Mouse (Mus musculus): ENCODE measurements around the gene C1qtnf9. TPM values are rescaled to one million over a fixed set of nuclear protein-coding genes. Genes with fewer than 3 reads are reported as not detected.

C1qtnf9 gene
- 0.52 and 1.1 TPM in 2 replicates for polyA plus RNA-seq (2015; fragmentation: Nextera tagmentation; extraction: Ambion mirVana)

DNA sequence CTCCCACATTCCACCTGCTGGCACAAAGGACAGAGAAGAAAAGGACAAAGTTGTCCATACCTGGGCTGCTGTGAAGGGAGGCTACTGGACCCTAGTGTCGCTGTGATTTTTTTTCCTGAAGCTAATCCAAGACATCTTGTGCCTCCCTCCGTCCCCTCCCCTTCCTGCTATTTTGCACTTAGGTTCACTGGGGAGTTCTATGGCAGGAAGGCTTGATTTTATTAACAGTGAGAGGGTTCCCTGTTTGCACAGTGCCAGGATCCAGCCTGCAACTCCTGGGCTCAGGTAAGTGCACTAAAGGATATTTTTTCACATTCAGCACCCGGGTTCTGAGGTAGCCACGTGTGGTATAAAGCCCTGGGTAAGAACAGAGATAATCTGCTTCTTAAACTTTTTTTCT is at the start of gene C1qtnf9:
C1qtnf9 (plus strand) TSS at position 251 of the 400 bp plus-strand sequence.
- no peaks in the 10 kb centered on the region for H3K9me3 ChIP-seq
- H3K4me3 ChIP-seq, result no peak within 1 kb of the TSS
- H3K9ac ChIP-seq, result no peak within 1 kb of the TSS
- 0 out of 2 replicates have a peak within 1 kb of the TSS, but pooled peaks have one; percentile 7 for H3K27ac ChIP-seq
- no peak for ATAC-seq (ENCODE audit: borderline replicate concordance, extremely low read depth, low FRiP score, low TSS enrichment)
- WGBS, result 43% methylated on average over 4 of the region's 4 CpGs
- H3K36me3 ChIP-seq, result no peaks in the 10 kb centered on the region
- H3K4me2 ChIP-seq, result no peak within 1 kb of the TSS
- H3K27me3 ChIP-seq, result no peaks in the 10 kb centered on the region
- peaks cover 13% of the 10 kb centered on the region; the same call in 1 of the 2 replicates for H3K4me1 ChIP-seq

DNA sequence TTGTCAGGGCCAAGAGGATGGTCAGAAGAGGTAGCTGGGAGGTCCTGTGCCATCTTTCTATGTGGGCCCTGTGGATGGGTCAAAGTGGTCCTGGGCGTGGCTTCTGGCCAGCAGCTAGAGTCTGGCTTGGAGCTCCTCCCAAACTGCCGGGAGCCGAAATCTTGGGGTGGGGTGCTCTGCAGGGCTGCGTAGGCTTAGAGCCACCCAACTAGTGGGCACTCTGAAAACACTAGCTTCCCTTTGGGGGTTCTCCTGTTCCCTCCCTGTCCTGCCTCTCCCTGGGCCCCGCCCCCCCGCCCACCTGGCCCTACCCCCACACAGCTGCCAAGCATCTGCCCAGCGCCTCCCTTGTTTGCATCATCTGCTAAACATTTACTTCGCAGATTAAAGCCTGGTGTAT is 46.6 kb upstream of the C1qtnf9 start:
- no peak for ATAC-seq (ENCODE audit: borderline replicate concordance, extremely low read depth, low FRiP score, low TSS enrichment)

DNA sequence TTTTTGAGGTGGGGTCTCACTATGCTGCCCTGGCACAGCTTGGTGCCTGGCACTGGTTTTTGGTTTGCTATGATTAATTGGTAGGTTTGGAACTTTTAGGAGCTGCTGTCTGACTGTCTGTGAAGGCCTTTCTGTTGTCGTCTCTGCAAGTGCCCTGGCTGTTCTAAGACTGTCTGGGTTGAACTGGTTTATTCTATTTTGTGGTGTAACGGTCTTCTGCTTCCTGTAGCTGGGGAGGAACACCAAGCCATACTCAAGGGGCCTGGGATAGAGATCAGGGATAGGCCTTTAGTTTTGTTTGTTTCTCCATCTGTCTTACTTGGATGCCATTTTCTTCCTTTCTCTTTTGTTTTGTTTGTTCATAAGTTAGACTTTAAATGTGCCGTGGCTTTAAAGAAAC is 46.0 kb upstream of the C1qtnf9 start:
- Histone ChIP-seq H3K4me3 (no peak overlapping the region), H3K9ac (no peak overlapping the region), H3K4me1 (peaks cover 10% of the 10 kb centered on the region; the same call in 1 of the 2 replicates), H3K4me2 (no peak overlapping the region), H3K9me3 (no peaks in the 10 kb centered on the region), H3K27me3 (no peaks in the 10 kb centered on the region), H3K36me3 (no peaks in the 10 kb centered on the region), H3K27ac (no peak overlapping the region)
- ATAC-seq (ENCODE audit: borderline replicate concordance, extremely low read depth, low FRiP score, low TSS enrichment), result no peak
- WGBS, result 55% methylated on average over 3 of the region's 3 CpGs

More for the DNA sequence above, 46.6 kb upstream of the C1qtnf9 start:
- peaks cover 10% of the 10 kb centered on the region; the same call in 1 of the 2 replicates for H3K4me1 ChIP-seq
- H3K9me3 ChIP-seq, result no peaks in the 10 kb centered on the region
- no peak overlapping the region for H3K4me2 ChIP-seq
- H3K36me3 ChIP-seq, result no peaks in the 10 kb centered on the region
- H3K9ac ChIP-seq, result no peak overlapping the region
- WGBS, result 37% methylated on average over 8 of the region's 8 CpGs
- no peak overlapping the region for H3K4me3 ChIP-seq
- H3K27me3 ChIP-seq, result no peaks in the 10 kb centered on the region
- H3K27ac ChIP-seq, result no peak overlapping the region

DNA sequence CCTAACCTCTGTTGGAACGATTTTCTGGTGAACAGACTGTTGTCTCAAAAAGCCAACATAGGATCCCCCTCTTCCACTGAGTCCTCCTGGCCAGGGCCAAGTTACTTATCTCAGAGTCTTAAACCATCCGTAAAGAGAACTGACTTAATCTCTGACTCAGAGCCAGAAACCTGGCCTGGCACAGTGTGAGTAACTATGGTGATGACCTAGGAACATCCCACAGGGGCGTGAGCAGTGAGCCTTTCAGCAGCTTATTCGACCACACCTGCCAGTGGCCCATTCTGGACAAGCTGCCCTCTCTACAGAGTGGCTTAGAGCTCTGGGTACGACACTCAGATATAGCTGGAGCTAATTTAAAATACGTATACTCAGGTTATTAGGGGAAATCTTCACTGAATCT is 41.8 kb upstream of the C1qtnf9 start:
- Histone ChIP-seq H3K27me3 (no peaks in the 10 kb centered on the region), H3K4me3 (no peak overlapping the region), H3K4me2 (no peak overlapping the region), H3K27ac (no peak overlapping the region), H3K9me3 (no peaks in the 10 kb centered on the region), H3K4me1 (peaks cover 7% of the 10 kb centered on the region; the same call in 1 of the 2 replicates), H3K9ac (no peak overlapping the region), H3K36me3 (no peaks in the 10 kb centered on the region; the same call in 1 of the 2 replicates)
- WGBS, result 61% methylated on average over 6 of the region's 6 CpGs
- ATAC-seq (ENCODE audit: borderline replicate concordance, extremely low read depth, low FRiP score, low TSS enrichment), result no peak

DNA sequence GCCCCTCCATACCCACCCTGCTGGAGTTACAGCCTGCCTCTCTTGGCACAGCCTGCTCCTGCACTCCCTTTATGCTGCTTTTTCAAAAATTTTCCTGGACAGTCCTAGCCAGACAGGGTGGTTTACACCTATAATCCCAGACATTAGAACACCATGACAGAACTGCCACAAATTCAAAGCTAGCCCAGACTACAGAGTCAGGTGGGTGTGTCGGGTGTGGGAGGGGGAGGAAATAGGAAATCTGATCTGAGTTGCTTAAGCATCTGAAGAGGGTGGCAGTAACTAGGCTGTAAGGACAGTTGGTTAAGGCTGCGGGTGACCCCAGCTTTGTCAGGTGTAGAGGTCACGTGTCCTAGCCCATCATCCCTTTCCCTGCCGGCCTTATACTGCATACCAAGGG is 40.8 kb upstream of the C1qtnf9 start:
- Histone ChIP-seq H3K4me3 (no peak overlapping the region), H3K9me3 (no peaks in the 10 kb centered on the region), H3K9ac (no peak overlapping the region), H3K27ac (no peak overlapping the region), H3K27me3 (no peaks in the 10 kb centered on the region), H3K4me2 (no peak overlapping the region), H3K4me1 (no peaks in the 10 kb centered on the region), H3K36me3 (no peaks in the 10 kb centered on the region; the same call in 1 of the 2 replicates)
- ATAC-seq (ENCODE audit: borderline replicate concordance, extremely low read depth, low FRiP score, low TSS enrichment), result no peak
- WGBS, result 50% methylated on average over 4 of the region's 4 CpGs

DNA sequence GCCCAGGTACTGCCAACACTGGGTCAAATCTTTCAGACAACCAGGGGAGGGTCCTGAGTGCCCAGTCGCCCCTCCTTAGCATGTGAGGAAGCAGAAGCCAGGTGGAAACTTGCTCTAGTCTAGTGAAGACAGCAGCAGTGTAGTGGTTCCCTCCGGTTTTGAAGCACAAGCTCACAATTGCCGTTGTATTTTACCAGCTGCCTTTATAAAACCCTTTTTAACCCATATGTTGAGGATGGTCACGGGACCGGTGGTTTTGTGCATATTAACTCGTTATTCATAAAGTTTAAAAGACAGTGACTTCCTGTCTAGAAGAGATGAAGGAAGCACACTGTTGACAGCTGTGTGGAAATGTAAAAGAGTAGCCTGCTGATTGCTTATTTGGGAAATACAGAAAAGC is 35.9 kb upstream of the C1qtnf9 start:
- Histone ChIP-seq H3K27me3 (no peaks in the 10 kb centered on the region), H3K9ac (no peak overlapping the region), H3K4me2 (no peak overlapping the region), H3K9me3 (no peaks in the 10 kb centered on the region), H3K27ac (no peak overlapping the region), H3K36me3 (no peaks in the 10 kb centered on the region; the same call in 1 of the 2 replicates), H3K4me3 (no peak overlapping the region), H3K4me1 (peaks cover 40% of the 10 kb centered on the region)
- ATAC-seq (ENCODE audit: borderline replicate concordance, extremely low read depth, low FRiP score, low TSS enrichment), result no peak
- WGBS, result 28% methylated on average over 6 of the region's 6 CpGs

DNA sequence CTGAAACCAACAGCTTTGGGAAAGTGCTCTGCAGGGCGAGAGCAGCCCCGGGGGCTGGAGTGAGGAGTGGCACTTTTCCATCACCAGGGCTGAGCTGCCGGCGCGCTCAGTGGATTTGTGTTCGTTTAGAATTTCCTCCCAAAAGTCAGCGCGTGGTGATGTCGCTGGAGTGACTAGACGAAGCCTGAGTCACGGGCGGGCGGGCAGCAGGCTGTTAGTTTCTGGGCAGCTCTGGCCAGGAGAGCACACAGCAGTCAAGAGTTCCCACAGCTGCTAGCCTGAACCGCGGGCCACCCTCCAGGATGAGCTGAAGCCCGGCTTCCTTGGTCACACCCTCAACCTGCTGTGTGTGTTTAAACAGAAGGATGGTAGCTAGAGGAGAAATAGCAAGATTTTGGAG is 35.1 kb upstream of the C1qtnf9 start:
- H3K9ac ChIP-seq, result no peak overlapping the region

DNA sequence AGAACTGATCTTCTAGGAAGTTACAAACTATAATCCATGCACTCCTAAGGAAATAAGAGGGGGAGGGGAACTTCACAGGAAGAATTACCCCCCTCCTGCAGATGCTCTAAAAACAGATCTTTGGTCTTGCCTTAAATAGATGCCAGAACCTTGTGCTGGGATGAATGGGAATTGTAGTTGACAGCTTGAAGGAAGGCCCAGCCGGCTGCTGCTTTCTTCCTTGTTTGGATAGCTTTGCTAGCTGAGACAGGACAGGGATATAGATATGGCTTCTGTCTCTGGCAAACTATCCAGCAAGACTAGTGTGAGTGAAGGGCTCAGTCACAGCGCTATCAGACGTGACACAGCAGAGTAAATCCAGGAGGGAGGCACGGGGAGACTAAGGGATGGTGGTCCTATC is 34.2 kb upstream of the C1qtnf9 start:
- WGBS, result 35% methylated on average over 4 of the region's 4 CpGs
- peak; percentile 27; the same call in 1 of the 2 replicates for ATAC-seq (ENCODE audit: borderline replicate concordance, extremely low read depth, low FRiP score, low TSS enrichment)
- Histone ChIP-seq H3K9me3 (no peaks in the 10 kb centered on the region), H3K4me1 (peaks cover 53% of the 10 kb centered on the region), H3K9ac (no peak overlapping the region), H3K4me3 (0 out of 2 replicates have a peak overlapping the region, but pooled peaks have one; percentile 1), H3K36me3 (no peaks in the 10 kb centered on the region; the same call in 1 of the 2 replicates), H3K4me2 (peak overlapping the region; percentile 44), H3K27me3 (no peaks in the 10 kb centered on the region), H3K27ac (peak overlapping the region; percentile 26)

More for the DNA sequence above, 35.1 kb upstream of the C1qtnf9 start:
- Histone ChIP-seq H3K4me3 (peak overlapping the region; percentile 15), H3K27ac (peak overlapping the region; percentile 26), H3K27me3 (no peaks in the 10 kb centered on the region), H3K36me3 (no peaks in the 10 kb centered on the region; the same call in 1 of the 2 replicates), H3K4me1 (peaks cover 47% of the 10 kb centered on the region), H3K9me3 (no peaks in the 10 kb centered on the region), H3K4me2 (peak overlapping the region; percentile 44)
- WGBS, result 2% methylated on average over 16 of the region's 16 CpGs
- no peak for ATAC-seq (ENCODE audit: borderline replicate concordance, extremely low read depth, low FRiP score, low TSS enrichment)

DNA sequence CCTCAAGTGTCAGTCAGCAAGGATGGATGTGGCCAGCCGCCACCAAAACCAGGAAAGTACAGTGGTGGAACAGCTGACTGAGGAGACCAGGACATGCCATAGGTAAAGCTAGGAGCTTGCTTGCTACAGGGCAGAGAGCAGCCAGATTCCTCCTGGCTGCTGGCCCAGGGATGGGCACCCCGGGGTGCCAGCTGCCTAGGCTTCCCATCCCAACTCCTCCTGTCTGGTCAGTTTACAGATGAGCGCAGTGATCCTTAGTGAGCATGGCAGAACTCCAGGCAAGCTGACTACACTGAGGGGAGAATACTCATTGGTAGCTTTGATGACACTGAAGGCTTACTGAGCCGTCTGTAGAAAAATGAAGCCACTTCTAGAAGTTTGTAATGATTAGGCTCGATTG is 32.7 kb upstream of the C1qtnf9 start:
- peaks cover 60% of the 10 kb centered on the region for H3K4me1 ChIP-seq
- WGBS, result 64% methylated on average over 5 of the region's 5 CpGs
- no peak overlapping the region for H3K4me3 ChIP-seq
- no peak for ATAC-seq (ENCODE audit: borderline replicate concordance, extremely low read depth, low FRiP score, low TSS enrichment)
- no peak overlapping the region for H3K4me2 ChIP-seq
- H3K9me3 ChIP-seq, result no peaks in the 10 kb centered on the region
- peak overlapping the region; percentile 13; the same call in 1 of the 2 replicates for H3K27ac ChIP-seq
- H3K36me3 ChIP-seq, result no peaks in the 10 kb centered on the region
- no peak overlapping the region for H3K9ac ChIP-seq
- no peaks in the 10 kb centered on the region for H3K27me3 ChIP-seq

DNA sequence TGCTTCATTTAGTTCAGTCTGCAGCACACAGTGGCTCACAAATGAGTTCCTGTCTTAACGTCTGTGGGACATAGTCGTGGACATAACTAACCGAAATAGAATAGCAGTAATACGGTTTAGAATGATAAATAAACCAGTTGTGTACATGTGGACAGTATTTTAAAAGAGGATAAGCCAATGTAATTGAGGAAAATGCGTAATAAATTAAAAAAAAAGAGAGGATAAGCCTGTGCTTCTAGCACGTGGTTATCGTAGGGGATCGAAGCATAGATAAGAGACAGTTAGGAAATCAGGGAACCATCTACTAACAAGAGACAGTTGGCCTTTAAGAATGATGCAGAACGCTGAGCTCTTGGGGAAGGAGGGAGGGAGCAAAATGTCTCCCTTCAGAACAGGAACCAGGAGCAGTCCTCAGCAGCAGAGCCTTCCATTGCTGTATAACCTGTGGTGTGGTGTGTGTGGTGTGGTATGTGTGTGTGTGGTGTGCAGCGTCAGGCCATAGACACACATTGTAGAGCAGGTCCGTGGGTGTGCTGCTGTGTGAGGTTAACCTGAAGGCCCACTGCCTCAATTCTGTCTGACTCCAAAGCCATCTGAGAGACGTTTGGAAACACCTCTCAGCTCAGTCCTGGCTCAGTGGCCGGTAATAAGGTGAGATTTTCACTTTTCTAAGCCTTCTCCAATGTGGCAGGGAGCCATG is 31.9 kb upstream of the C1qtnf9 start:
- peaks cover 67% of the 10 kb centered on the region for H3K4me1 ChIP-seq
- H3K9ac ChIP-seq, result no peak overlapping the region
- H3K4me3 ChIP-seq, result no peak overlapping the region

DNA sequence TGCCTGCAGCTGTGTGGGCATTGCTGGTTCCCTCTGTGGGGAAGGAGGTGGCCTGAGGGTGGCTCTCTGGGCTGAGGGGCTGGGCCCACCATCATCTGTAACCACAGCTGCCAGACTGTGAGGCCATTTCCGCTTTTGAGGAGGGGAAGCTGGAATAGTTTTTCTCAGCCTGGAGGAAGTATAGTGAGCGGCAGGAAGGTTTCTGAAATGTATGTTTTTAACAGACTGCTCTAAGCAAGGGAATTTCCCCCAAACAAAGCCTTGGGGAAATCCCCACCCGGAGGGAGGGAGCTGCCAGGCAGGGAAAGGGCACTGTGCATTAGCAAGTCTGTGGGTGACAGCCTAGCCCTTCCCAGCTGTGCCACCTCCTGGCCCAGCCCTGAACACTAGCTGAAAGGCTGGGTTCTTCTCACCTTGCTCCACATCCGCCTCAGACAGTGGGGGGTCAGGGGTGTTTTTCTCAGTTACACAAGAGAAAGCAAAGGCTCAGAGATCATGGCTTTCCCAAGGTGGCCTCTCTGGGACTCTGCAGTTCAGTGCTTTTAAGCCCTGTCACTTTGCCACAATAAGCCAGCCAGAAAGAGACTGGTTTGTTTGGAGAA is 31.2 kb upstream of the C1qtnf9 start:
- no peaks in the 10 kb centered on the region for H3K27me3 ChIP-seq
- ATAC-seq (ENCODE audit: borderline replicate concordance, extremely low read depth, low FRiP score, low TSS enrichment), result peak; percentile 50; the same call in 1 of the 2 replicates
- H3K4me1 ChIP-seq, result peaks cover 74% of the 10 kb centered on the region
- no peaks in the 10 kb centered on the region for H3K9me3 ChIP-seq
- WGBS, result 9% methylated on average over 4 of the region's 4 CpGs
- peak overlapping the region; percentile 33 for H3K4me2 ChIP-seq
- no peak overlapping the region for H3K4me3 ChIP-seq
- no peaks in the 10 kb centered on the region for H3K36me3 ChIP-seq
- H3K27ac ChIP-seq, result peak overlapping the region; percentile 90
- H3K9ac ChIP-seq, result no peak overlapping the region

More for the DNA sequence above, 31.9 kb upstream of the C1qtnf9 start:
- no peaks in the 10 kb centered on the region for H3K36me3 ChIP-seq
- ATAC-seq (ENCODE audit: borderline replicate concordance, extremely low read depth, low FRiP score, low TSS enrichment), result no peak
- H3K9me3 ChIP-seq, result no peaks in the 10 kb centered on the region
- 46% methylated on average over 13 of the region's 13 CpGs for WGBS
- peak overlapping the region; percentile 90 for H3K27ac ChIP-seq
- H3K4me2 ChIP-seq, result peak overlapping the region; percentile 33
- no peaks in the 10 kb centered on the region for H3K27me3 ChIP-seq

DNA sequence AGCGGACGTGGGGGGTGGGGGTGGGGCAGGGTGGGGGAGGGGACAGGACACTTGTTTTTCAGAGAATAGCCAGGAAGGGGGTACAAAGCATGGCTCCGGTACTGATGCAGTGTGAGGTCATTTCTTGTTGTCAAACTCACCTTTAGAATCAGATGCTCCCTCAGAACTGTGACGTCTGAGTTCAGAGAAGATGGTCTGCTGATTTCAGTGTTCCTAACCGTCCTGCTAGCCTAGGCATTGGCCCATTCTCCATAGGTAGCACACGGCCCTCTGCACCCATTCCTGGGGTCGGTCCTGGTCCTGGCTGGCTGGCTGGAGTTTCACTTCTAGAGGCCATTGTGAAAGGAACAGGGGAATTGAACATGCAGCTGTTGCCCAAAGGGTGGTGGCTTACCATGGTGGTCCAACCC is 30.7 kb upstream of the C1qtnf9 start:
- no peak for ATAC-seq (ENCODE audit: borderline replicate concordance, extremely low read depth, low FRiP score, low TSS enrichment)
- H3K9me3 ChIP-seq, result no peaks in the 10 kb centered on the region
- H3K27ac ChIP-seq, result peak overlapping the region; percentile 90
- no peak overlapping the region for H3K9ac ChIP-seq
- WGBS, result 22% methylated on average over 7 of the region's 7 CpGs
- H3K4me2 ChIP-seq, result peak overlapping the region; percentile 33; the same call in 1 of the 2 replicates
- peaks cover 79% of the 10 kb centered on the region for H3K4me1 ChIP-seq
- H3K4me3 ChIP-seq, result no peak overlapping the region
- H3K27me3 ChIP-seq, result no peaks in the 10 kb centered on the region
- H3K36me3 ChIP-seq, result no peaks in the 10 kb centered on the region
